Mouse (Mus musculus) ZHBTc4 (cell line): ENCODE measurements around the gene S100a7a.
A peak's percentile ranks its signal among the peaks of the same experiment; 100 is the strongest.

Experiments used
- DNase-seq: peaks from one replicate; pipeline ENCODE4 v3.0.0-alpha.2; 2011; ENCODE audit warnings: low read depth, low spot score

The S100a7a gene

DNA sequence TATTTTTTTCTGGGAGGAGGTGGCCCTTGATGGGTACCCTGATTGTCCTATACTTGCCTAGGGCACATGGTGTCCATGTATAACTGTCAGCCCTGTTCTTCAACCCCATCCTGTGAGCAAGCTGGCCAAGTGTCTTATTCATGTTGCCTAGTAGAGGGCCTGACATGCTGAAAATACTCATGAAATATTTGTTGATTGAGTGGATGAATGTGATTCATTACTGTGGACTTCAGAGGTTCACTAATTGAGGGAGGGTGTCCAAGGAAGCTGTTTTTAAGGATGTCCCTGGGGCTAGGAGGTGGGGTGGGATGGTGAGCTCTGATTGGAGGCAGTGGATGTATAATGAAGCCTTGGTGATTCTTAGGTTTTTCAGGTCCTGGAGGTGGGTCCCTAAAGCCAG, at the start of gene S100a7a:
TSS of gene S100a7a (plus strand) at position 301 of the 400 bp plus-strand sequence.
- DNase-seq, result no peak

DNA sequence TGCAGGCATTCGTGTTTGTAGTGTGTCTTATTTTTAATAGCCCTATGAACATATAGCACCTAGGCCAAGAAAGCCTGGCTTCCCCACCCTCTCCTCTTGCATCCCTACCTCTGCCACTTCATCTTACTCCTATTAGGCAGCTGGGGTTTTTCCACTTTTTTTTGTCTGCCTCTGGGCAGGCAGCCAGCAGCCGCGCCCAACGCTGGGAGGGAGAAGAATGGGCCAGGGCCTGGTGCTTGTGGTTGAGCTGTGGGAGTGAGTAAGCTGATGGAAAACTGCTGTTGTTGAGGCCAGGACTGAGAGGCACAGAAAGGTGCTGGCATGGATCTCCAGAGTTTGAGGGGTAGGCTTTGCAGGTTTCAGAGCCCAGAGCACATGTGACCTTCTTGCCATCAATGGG, 49.4 kb upstream of the S100a7a start:
- DNase-seq, result peak; percentile 50

DNA sequence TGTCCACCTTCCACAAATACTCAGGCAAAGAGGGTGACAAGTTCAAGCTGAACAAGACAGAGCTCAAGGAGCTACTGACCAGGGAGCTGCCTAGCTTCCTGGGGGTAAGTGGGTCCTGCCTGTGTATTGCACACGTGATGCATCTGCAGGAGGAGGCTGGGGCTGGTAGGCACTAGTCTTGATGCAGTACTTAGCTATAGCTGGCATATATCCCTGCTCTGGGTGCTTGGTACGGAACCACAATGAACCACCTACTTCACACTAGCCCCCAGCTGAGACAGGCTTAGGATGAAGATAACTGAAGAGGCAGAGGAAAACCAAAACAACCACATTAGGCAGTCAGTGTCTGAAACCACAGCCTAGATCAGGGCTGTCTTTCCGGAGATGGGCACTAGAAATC, 48.8 kb upstream of the S100a7a start:
- DNase-seq, result no peak

DNA sequence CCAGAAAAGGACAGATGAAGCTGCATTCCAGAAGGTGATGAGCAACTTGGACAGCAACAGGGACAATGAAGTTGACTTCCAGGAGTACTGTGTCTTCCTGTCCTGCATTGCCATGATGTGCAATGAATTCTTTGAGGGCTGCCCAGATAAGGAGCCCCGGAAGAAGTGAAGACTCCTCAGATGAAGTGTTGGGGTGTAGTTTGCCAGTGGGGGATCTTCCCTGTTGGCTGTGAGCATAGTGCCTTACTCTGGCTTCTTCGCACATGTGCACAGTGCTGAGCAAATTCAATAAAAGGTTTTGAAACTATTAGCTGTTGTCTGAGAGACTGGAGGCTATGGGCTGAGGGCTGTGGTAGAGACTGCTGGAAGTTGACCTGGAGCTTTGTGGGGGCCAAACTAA, 48.1 kb upstream of the S100a7a start:
- no peak for DNase-seq

DNA sequence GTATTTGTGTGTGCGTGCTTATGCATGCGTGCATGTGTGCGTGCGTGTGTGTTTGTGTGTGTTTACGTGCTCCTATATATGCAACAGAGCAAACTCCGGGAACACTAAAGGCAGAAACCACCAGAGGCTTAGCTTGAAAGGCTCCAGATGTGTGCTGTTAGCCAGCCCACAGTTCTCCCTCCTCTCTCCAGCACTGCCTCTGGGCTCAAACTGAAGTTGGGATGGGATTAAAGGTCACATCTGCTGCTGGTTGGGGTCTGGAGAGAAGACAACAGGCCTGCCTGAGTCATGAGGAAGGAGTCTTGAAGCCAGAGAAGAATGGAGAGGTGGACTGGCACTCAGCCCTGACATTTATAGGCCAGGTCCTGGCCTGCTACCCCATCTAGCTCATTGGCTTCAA, 47.6 kb upstream of the S100a7a start:
- DNase-seq, result no peak

DNA sequence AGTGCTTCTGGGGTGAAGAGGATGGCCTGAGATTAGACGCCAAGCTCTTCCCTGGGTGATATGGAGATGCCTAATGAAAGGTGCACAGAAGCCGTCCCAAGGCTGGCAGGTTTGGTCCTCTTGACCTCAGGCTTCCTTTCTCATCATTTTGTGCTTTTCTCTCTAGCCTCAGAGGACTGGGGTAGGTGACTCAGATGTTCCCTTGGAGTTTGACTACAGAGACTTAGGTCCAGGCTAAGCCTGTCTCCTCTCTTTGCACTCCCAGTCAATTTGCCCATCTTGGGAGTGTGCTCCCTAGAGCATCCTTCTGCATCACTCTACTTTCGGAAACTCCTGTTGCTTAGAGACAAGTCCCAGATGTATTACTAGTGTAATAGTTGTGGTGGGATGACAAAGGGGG, 46.5 kb upstream of the S100a7a start:
- DNase-seq, result no peak

DNA sequence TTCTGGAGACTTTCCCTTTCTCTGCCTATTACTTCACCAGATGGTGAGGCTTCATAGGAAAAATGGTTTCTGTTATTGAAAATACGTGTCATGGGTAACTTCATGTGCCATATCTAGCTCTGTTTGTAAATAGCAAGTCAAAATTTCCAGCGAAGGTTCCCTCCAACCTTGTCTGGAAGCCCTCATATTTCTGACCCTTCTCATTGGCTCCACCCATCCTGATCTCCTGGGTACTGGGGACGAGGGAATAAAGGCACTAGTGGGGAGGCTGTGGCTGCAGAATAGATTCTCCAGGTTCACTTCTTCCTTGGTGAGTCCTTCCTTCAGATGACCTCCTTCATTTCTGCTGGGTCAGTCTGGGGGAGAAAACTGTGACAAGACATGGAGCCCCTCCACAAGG, 45.6 kb upstream of the S100a7a start, which contains the start of gene S100a5:
TSS of gene S100a5 (plus strand) at position 301 of the 400 bp plus-strand sequence.
- DNase-seq, result no peak

DNA sequence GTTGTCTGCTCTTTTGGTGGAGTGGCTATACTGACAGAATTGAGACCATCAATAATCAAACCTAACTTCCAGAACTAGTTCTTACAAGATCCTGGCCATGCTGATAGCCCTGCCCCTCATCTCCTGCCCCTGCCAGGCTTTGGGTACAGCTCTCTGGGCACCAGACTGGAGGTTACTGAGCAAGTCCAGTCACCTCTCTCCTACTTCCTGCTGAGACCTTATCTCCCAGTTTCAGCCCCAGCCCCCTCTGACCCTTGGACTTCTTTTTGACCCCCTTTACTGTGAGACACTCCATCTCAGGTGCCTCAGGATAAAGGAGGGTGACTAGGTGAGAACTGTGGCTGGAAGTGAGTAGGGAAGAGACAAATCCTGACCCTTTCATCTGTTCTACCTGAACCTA, 44.7 kb upstream of the S100a7a start:
- no peak for DNase-seq

DNA sequence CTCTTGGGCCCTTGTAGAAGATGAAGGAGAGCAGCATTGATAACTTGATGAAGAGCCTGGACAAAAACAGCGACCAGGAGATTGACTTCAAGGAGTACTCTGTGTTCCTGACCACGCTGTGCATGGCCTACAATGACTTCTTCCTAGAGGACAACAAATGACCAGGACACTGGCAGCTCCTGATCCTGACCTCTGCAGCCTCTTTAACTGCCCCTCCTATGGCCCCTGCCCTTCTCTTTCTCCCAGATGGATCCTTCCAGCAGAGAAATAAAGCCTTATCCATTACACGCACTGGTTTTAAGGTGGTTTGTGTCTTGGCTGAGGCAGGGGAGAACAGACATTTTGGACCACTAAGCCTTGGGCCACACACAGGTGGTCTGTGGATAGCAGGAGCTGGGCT, 42.3 kb upstream of the S100a7a start:
- no peak for DNase-seq

DNA sequence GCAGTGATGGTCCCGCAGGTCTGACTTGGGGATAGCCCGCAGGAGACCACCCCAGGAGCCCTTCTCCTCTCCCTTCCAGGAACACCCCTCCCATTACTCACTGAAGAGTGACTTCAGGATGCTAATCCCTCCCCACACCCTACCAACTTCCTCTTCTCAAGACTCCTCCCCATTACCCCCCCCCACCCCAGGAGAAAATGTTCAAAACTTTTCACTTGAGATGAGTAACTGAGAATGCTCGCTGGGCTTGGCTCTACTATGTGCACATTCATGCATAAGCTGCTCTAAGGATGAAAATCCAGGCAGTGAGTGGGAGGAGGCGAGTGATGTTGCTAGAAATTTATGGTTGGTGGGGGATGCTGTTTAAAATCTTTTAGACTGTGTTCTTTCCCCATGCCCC, 41.8 kb upstream of the S100a7a start:
- no peak for DNase-seq

DNA sequence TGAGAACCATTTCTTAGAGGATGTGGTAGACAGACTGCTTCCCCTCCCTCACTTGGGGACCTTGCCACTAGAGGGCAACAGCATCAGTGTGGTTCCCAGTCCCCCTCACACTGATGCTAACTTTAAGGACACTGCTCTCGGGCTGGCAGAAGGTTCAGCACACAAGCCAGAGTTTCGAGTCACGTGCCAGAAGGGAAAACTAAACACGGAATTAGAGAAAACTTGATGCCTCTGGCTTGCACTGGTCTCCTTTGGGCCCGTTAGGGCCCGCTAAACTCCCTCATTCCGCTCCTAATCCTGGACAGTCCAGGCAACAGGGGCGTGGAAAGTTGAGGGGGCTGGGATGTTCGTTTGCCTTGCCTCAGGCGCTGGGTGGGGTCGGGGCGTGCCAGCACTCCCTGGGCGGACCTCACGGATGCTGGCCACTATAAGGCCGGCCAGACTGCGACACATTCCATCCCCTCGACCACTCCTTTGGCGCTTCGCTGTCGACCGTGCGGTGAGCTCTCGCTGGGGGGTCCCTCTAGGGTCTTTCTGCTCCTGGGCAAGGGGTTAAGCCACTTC, 41.0 kb upstream of the S100a7a start, which contains the start of gene S100a6:
TSS of gene S100a6 (plus strand) at position 155 of the 564 bp plus-strand sequence.
- DNase-seq, result peak; percentile 86

DNA sequence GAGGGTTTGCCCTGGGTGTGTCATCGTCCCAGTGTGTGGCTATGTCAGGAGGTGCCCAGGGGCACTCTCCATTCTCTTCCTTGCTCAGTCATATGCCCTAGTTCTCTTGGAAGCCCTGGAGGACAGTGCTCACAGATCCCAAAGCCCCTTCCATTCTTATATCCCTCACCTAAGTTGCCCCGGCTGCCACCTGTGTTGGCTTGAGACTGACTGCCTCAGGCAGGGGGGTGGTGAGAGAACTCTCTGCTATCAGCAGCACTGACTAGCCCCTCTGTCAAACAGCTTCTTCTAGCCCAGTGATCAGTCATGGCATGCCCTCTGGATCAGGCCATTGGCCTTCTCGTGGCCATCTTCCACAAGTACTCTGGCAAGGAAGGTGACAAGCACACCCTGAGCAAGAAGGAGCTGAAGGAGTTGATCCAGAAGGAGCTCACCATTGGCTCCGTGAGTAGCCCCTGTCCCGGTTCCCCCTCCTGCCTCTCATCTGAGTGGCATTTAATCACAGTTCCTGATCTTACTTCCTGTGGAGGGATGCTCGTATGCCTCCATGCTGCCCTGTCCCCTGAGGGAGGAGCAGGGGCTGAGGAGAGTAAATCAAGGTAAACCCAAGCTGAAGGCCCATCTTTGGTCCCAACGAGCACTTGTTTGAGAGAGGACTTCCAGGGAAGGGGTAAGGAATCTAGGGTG, 40.2 kb upstream of the S100a7a start:
- DNase-seq, result no peak

DNA sequence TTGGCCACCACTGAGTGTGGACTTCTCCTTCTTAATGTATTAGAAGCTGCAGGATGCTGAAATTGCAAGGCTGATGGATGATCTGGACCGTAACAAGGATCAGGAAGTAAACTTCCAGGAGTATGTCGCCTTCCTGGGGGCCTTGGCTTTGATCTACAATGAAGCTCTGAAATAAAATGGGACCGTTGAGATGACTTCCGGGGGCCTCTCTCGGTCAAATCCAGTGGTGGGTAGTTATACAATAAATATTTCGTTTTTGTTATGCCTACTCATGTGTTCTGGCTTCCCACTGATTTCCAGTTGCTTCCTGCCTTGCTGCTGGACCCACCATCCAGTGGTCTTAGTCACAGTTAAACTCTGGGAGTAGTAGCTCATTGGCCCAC, 39.7 kb upstream of the S100a7a start:
- no peak for DNase-seq

DNA sequence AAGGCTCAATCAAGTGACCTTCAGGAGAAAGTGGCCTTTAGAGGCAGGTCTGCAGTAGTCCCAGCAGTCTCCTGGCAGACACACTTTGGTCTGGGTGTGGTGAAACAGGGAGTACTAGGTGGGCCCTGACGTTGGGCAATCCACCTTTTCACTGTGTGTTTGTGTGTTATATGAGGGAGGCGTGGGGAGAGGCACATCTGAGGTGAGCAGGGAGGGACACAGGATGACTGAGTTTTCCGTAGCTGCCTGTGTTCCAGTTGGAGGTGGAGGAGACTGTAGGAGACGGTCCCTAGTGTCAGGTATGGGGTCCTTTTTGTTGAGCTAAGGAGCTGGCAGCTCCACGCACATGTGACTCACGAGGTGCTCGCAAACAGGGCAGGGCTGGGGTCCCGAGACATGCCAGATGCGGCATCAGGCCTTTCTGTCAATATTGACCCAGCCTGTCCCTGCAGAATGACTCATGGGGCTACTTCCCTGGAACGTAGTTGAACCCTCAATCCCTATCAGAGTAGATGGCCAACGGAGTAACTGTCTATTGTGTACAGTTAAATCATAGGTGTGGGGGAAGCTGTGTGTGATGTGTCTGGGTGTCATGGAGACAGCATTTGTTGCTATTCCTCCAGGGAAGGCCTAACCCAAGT, 39.1 kb upstream of the S100a7a start:
- DNase-seq, result no peak

DNA sequence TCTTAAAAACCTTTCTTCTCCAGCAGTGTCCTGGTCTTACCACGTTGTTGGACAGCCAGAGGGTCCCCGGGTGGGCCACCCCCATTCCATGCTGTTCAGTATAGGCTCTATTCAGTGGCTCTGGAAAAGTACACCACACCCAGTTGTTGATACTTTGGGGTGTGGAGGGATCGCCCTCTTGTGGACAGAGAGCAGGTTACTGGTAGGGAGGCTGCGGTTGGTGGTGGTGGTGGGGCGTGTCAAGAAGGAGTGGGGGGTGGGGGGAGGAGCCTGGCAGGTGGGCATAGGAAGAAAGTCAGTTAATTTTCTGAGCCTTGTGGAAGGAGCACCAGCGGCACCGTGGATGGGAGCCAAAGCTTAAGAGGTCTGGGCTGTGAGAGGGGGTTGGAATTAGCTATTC, 38.4 kb upstream of the S100a7a start:
- DNase-seq, result peak; percentile 83

DNA sequence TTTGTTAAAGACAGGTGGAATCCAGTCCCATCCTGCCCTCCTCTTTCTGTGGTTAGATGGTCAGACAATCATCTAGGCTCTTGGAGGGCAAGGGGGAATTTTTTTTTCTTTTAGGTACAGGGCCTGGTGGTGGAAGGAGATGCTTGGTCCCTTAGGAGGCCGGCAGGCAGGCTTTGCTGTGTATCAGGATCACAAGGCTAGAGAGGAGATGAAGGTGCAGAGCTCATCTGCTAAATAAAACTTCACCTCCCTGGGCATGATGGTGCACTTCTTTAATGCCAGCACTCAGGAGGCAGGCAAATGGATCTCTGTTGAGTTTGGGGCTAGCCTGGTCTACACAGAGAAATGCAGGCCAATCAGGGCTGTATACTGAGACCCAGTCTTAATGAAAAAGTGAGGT, 37.9 kb upstream of the S100a7a start:
- DNase-seq, result no peak

DNA sequence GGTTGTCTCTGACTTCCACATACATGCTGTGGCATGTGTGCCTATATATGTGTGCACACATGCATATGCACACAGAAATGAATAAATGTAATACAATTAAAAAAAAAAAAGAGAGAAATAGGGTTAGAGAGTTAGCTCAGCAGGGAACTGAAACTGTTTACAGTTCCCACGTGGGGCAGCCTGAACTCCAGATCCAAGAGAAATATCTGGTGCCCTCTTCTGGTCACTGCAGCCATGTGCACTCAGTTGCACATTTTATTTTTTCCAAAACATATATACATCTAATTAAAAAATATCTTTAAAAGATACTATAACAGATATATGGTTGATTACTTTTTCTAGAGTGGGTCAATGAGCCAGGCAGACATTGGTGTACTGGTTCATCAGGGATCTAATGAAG, 36.2 kb upstream of the S100a7a start:
- DNase-seq, result peak; percentile 35

DNA sequence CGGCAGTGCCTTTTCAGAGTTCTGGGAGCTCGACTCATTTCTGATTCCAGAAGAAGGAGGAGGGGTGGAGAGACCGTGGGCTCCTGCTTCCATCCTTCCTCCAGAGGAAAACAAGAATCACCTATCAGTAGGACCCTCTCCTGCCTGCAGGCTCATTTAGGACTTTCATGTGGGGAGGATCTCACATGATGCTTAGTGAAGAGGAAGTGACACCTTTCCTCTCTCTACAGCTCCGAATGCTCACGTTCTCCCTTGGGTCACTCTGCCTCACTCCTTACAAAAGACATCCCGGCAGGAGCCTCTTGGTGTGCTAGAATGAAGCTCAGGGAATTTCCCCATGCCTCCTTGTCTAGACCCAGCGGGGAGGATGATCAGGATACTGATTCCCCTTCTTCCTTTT, 32.3 kb upstream of the S100a7a start:
- no peak for DNase-seq

DNA sequence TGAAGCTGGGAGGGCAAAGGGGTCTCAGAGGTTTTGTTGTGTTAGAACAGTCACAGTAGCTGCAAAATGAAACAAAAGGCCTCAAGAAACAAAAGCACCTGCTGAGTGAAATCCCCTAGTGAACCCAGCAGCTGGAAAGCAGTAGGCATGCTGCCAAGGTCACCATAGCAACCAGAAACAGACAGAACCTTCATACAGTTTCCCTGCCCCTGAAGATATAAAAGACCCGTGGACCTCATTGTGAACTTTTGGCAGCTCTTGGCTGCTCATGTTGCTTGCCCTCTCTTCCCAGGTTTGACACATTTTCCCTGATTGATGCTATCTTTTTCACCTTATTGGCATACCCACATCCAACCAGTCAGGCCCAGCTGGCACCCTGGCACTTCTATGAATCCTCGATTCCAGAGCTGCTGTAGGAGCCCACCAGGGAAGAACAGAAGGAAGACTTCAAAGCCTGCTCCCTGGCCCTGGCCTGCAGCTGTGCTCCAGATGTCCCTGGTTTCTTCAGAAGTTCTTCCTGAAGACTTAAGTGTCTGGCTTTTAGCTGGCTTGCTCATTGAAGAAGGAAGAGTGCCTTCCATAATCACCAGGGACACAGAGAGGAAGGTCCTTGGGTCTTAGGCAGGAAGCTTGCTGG, 30.3 kb upstream of the S100a7a start:
- peak; percentile 28 for DNase-seq

DNA sequence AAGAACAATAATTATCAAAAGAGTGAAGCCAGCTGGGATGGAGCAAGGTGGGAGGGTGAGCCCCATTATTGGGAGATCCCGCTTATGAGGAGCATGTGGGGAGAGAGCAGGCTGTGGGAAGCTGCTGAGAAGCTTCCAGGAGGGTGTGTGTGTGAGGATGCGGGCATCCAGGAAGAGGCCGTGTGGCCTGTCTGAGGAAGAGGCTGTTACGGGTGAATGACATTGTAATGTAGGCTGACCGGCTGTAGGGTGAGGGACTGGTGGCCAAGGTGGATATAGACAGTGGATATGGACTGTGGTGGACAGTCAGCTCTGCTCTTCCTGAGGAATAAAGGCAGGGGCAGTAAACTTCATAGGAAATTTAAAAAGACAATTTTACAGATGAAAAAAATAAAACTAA, 28.3 kb upstream of the S100a7a start:
- no peak for DNase-seq

DNA sequence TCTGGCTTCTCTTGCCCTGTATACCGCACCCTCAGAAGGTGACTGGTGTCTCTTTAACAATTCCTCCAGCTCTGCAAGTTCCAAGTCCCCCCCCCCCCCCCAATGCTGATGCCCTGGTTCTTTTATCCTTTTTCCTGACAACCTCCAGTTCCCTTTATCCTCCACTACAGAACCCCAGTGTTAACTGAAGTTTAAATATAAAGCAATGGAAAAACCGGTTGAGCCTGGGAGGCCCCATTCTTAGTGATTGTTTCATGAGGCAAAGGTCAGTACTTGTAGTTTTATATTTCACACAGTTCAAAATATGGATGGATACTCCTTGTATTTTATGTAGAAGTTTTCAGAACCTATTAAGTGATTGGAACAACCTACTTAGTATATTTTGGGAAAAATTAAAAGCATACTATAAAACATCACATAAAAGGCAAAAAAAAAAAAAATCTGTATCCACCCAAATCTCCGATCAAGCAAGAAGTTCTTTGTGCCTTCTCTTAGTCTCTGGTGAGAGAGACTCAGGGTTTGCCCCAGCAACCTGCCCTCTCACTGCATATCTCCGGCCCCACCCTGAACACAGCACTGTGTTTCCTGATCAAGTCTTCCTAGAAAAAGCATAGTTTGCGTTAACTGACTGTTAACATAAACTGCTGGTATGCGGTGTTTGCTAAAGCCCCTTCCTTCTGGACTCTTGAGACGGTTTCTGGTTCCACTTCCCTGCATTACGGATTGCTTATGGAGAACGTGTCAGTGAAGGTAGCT, 27.4 kb upstream of the S100a7a start:
- DNase-seq, result no peak

DNA sequence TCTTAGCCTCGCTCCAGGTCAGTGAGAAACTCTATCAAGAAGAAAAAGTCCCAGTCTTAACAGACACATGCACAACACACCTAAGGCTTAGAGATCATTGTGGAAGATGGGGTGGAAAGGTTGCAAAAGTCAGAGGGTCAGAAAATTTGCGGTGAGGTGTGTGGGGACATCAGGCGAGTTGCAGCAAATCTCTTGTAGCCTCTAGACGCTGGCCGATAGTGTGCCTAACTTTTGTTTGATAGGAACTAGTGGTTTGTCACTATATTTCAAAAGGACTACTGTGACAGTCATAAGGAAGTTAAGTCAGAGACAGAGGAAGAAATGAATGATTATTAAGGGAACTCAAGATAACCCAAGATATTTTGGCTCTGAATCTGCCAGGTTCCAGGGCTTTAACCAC, 26.5 kb upstream of the S100a7a start:
- no peak for DNase-seq
